Mouse (Mus musculus) lung, postnatal 0 days (tissue): ENCODE measurements around the gene Gm9573.

Source experiments
- CTCF ChIP-seq: IDR thresholded peaks from 2 replicates; pipeline ENCODE4 v1.5.1; 2016; ENCODE audit warnings: antibody characterized with exemption, mild to moderate bottlenecking
- EP300 ChIP-seq: IDR thresholded peaks from 2 replicates; pipeline ENCODE4 v1.6.1; 2016; ENCODE audit warnings: antibody characterized with exemption, mild to moderate bottlenecking, control low read depth

GRCm38 (mm10) chr17:35673416-35674035, 47.1 kb upstream of the Gm9573 start, which contains the start of gene Gtf2h4:
- 0 out of 2 replicates have a peak, but pooled peaks have one; percentile 26 for TF ChIP-seq CTCF
- TF ChIP-seq EP300 = no peak
